In the genomic region with DNA sequence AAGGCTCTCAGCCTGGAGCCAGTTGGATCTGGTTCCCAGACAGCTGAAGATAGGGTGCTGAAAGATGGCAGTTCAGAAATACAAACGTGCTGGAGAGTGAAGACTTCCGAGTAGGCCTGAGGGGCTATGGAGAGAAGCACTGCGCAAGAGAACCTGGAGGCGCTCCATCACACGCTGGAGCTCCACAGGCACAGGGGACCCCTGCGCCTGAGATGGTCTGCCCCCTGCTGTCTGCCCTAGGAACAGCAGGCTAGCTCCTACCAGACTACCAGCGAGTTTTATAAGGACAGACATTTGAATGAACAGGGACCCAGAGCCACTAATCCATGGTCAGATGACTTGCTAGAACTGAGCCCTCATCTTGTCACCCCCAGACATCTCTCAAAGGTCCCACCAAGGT, we compare ENCODE assay signal across 8 mouse cellular contexts. TPM values are rescaled to one million over a fixed set of nuclear protein-coding genes. Genes with fewer than 3 reads are reported as not detected.
DNase-seq lines count a peak whose midpoint lies in the region; ATAC-seq and TF ChIP-seq lines count a peak whose summit lies in the region.

No protein-coding gene starts in this region.

- H3K4me3 ChIP-seq in G1E (ENCODE audit: low read depth, low read length) = no peak overlapping the region
- no peak overlapping the region for H3K4me3 ChIP-seq in forebrain, postnatal 0 days (ENCODE audit: low read depth, low read length)
- H3K4me3 ChIP-seq in layer of hippocampus, adult 2 months = no peak overlapping the region
- H3K4me3 ChIP-seq in lung, embryonic 14.5 days (ENCODE audit: low read depth, low read length) = no peak overlapping the region
- no peak overlapping the region for H3K4me3 ChIP-seq in thymus, adult 2 months (ENCODE audit: control insufficient read depth, insufficient read depth, low read length)

- no peak for TF ChIP-seq POLR2A in thymus, adult 2 months (IDR thresholded peaks at IDR 0.05; ENCODE audit: control insufficient read depth, extremely low read depth, insufficient read depth, low read length, poor library complexity)

- TF ChIP-seq CTCF in G1E (IDR thresholded peaks at IDR 0.05; ENCODE audit: low read depth, low read length) = peak; percentile 95
- peak; percentile 87 for TF ChIP-seq CTCF in forebrain, postnatal 0 days (IDR thresholded peaks at IDR 0.05; ENCODE audit: low read depth)
- peak; percentile 99 for TF ChIP-seq CTCF in layer of hippocampus, adult 2 months (conservative IDR thresholded peaks at IDR 0.05)
- TF ChIP-seq CTCF in lung, embryonic 14.5 days (IDR thresholded peaks at IDR 0.05; ENCODE audit: low read depth) = peak; percentile 94
- TF ChIP-seq CTCF in thymus, adult 2 months (IDR thresholded peaks at IDR 0.05; ENCODE audit: borderline replicate concordance, control insufficient read depth, extremely low read depth, insufficient read depth, low read length, poor library complexity) = peak; percentile 96

- peaks cover 28% of the 10 kb centered on the region for H3K36me3 ChIP-seq in G1E (replicated peaks)
- H3K36me3 ChIP-seq in forebrain, postnatal 0 days (ENCODE audit: insufficient read depth) = peaks cover 16% of the 10 kb centered on the region
- peaks cover 17% of the 10 kb centered on the region for H3K36me3 ChIP-seq in lung, embryonic 14.5 days (ENCODE audit: insufficient read depth)
- no peaks in the 10 kb centered on the region; the same call in 1 of the 2 replicates for H3K36me3 ChIP-seq in thymus, adult 2 months (ENCODE audit: control insufficient read depth, insufficient read depth, low read length)

- peak; percentile 75 for DNase-seq in G1E (ENCODE audit: low spot score)
- peak; percentile 65 for DNase-seq in cerebellum, adult 11-12 months
- peak; percentile 85 for DNase-seq in forebrain, postnatal 0 days
- peak; percentile 83 to 91 for DNase-seq in layer of hippocampus, adult 2 months (ENCODE audit: low spot score in 2 of 2)
- DNase-seq in lung, embryonic 14.5 days = peak; percentile 92
- peak; percentile 57 for DNase-seq in ovary, adult 18-20 months (ENCODE audit: low spot score)
- DNase-seq in thymus, adult 2 months = peak; percentile 92

- 3% methylated on average over 7 of the region's 7 CpGs for WGBS in forebrain, postnatal 0 days
- WGBS in lung, embryonic 14.5 days = 2% methylated on average over 7 of the region's 7 CpGs
- WGBS in thymus, adult 2 months = 4% methylated on average over 7 of the region's 7 CpGs

- H3K4me1 ChIP-seq in G1E (ENCODE audit: insufficient read depth, low read depth, low read length) = peaks cover 22% of the 10 kb centered on the region
- H3K4me1 ChIP-seq in forebrain, postnatal 0 days (ENCODE audit: insufficient read depth) = peaks cover 16% of the 10 kb centered on the region
- no peaks in the 10 kb centered on the region for H3K4me1 ChIP-seq in lung, embryonic 14.5 days (ENCODE audit: insufficient read depth)
- peaks cover 12% of the 10 kb centered on the region; the same call in 1 of the 2 replicates for H3K4me1 ChIP-seq in thymus, adult 2 months (replicated peaks; ENCODE audit: control insufficient read depth, insufficient read depth, low read length)

- peaks cover 37% of the 10 kb centered on the region for H3K27me3 ChIP-seq in G1E (ENCODE audit: insufficient read depth, low read length)
- no peaks in the 10 kb centered on the region for H3K27me3 ChIP-seq in forebrain, postnatal 0 days (ENCODE audit: insufficient read depth, low read length)
- H3K27me3 ChIP-seq in lung, embryonic 14.5 days (ENCODE audit: insufficient read depth, low read length) = no peaks in the 10 kb centered on the region
- H3K27me3 ChIP-seq in thymus, adult 2 months (ENCODE audit: control insufficient read depth, insufficient read depth, low read length) = no peaks in the 10 kb centered on the region

- no peak overlapping the region for H3K4me2 ChIP-seq in forebrain, postnatal 0 days (ENCODE audit: low read depth)
- 0 out of 2 replicates have a peak overlapping the region, but pooled peaks have one; percentile 4 for H3K4me2 ChIP-seq in lung, embryonic 14.5 days

- no peak overlapping the region for H3K9ac ChIP-seq in forebrain, postnatal 0 days
- no peak overlapping the region for H3K9ac ChIP-seq in lung, embryonic 14.5 days

- peak overlapping the region; percentile 64 for H3K27ac ChIP-seq in forebrain, postnatal 0 days (ENCODE audit: low read depth, low read length)
- no peak overlapping the region for H3K27ac ChIP-seq in layer of hippocampus, adult 2 months
- H3K27ac ChIP-seq in lung, embryonic 14.5 days (ENCODE audit: low read depth) = 0 out of 2 replicates have a peak overlapping the region, but pooled peaks have one; percentile 52
- H3K27ac ChIP-seq in thymus, adult 2 months (ENCODE audit: control insufficient read depth, insufficient read depth, low read length) = no peak overlapping the region

- ATAC-seq in G1E (ENCODE audit: extremely low read depth, insufficient number of reproducible peaks, low FRiP score, poor library complexity, severe bottlenecking) = peak; percentile 57; the same call in 1 of the 2 replicates
- ATAC-seq in forebrain, postnatal 0 days = peak; percentile 74
- ATAC-seq in hematopoietic stem cell, adult 5-6 weeks (replicated peaks in 1 of 2; ENCODE audit: insufficient read depth in 1 of 2, low FRiP score in 2 of 2, low TSS enrichment in 1 of 2, low read depth in 1 of 2, poor library complexity in 2 of 2, severe bottlenecking in 2 of 2) = peak; percentile 71 to 74
- ATAC-seq in lung, embryonic 14.5 days (ENCODE audit: insufficient read depth) = peak; percentile 74

- no peaks in the 10 kb centered on the region for H3K9me3 ChIP-seq in G1E (replicated peaks)
- no peaks in the 10 kb centered on the region for H3K9me3 ChIP-seq in forebrain, postnatal 0 days (ENCODE audit: low read length)
- no peaks in the 10 kb centered on the region for H3K9me3 ChIP-seq in lung, embryonic 14.5 days (ENCODE audit: low read depth, low read length)

RNA-seq across cellular contexts. Expression of a gene that starts 35.0 kb away (rescaled TPM):
- total RNA-seq in G1E (2014; fragmentation: Nextera tagmentation) (7.6 and 8.0 TPM in 2 replicates), G1E (2017) (3.3 and 4.5 TPM in 2 replicates)
- polyA plus RNA-seq in G1E (2012) = 0.26 and 0.28 TPM in 2 replicates
- total RNA-seq in forebrain, postnatal 0 days (2014; rRNA removed) = 1.4 TPM in 2 replicates
- 0.14 and 0.30 TPM in 2 replicates for polyA plus RNA-seq in forebrain, postnatal 0 days (2015; fragmentation: Nextera tagmentation; extraction: Ambion mirVana)
- total RNA-seq in hematopoietic stem cell, adult 5-6 weeks (2017) = 8.5 and 21.6 TPM in 2 replicates
- 1 to 10 TPM; 2.7 TPM for total RNA-seq in layer of hippocampus, adult 2 months (2021)
- 0.43 and 0.50 TPM in 2 replicates for polyA plus RNA-seq in lung, embryonic 14.5 days (2014; fragmentation: Nextera tagmentation; extraction: Ambion mirVana)
- 0.37 and 0.46 TPM in 2 replicates for polyA plus RNA-seq in thymus, adult 2 months (2012; rRNA removed)

Comparison
In these comparisons a context has a peak if more than half of its experiments do, and no peak if none do; other contexts are left out.
1. H3K27ac ChIP-seq: peak in forebrain, postnatal 0 days (single experiment) and lung, embryonic 14.5 days (single experiment); none in layer of hippocampus, adult 2 months (single experiment) and thymus, adult 2 months (single experiment).
2. Peak in every context shown above with its lines, with median percentiles within 50 percentile points of each other: ATAC-seq, DNase-seq and CTCF ChIP-seq.